Mouse (Mus musculus): ENCODE results near the gene Setd6. TPM values are rescaled to one million over a fixed set of nuclear protein-coding genes. Genes with fewer than 3 reads are reported as not detected.

Setd6 gene
- polyA plus RNA-seq, 1 experiment = 13.9 TPM

DNA sequence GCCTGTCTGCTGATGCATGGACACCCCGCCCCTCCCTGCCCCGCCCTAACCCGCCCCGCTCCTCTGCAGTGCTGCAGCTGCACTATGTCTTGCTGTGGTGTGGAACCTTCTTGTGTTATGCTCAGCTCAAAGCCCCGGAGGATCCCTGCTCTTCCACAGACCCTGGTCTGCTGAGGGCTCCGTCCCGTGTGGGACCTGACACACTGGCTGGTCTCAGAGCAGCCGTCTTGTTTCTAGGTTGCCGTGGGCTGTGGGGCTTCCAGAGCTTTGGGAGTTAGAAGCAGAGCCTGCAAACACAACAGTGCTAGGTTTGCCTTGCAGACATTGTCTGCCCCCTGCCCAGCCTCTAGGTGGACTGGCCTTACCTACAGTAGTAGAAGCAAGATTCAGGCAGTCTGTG, 3.3 kb upstream of the Setd6 start:
- Histone ChIP-seq H3K79me2 (ENCODE audit: control insufficient read depth, insufficient read depth) (no peaks in the 10 kb centered on the region), H3ac (ENCODE audit: control insufficient read depth, insufficient read length) (no peak overlapping the region), H3K36me3 (ENCODE audit: control insufficient read depth, insufficient read depth) (no peaks in the 10 kb centered on the region), H3K4me3 (no peak overlapping the region), H3K27me3 (ENCODE audit: control insufficient read depth, insufficient read depth, insufficient read length) (no peaks in the 10 kb centered on the region), H3K4me2 (ENCODE audit: low read depth) (no peak overlapping the region)
- TF ChIP-seq MAX (IDR thresholded peaks at IDR 0.05; ENCODE audit: low read depth) (no peak), CEBPB (IDR thresholded peaks at IDR 0.05; ENCODE audit: insufficient read depth, poor library complexity, severe bottlenecking) (no peak), E2F4 (IDR thresholded peaks at IDR 0.05; ENCODE audit: insufficient read depth) (no peak), POLR2AphosphoS2 (IDR thresholded peaks at IDR 0.05; ENCODE audit: insufficient read length, low read depth) (no peak), USF1 (IDR thresholded peaks at IDR 0.05; ENCODE audit: low read depth) (no peak), MYOD1 (IDR thresholded peaks at IDR 0.05; ENCODE audit: control insufficient read depth in 1 of 3, insufficient read length in 2 of 3, low read depth in 2 of 3) (no peak), POLR2A (IDR thresholded peaks at IDR 0.05; ENCODE audit: insufficient read length, low read depth) (no peak), MYOG (IDR thresholded peaks at IDR 0.05; ENCODE audit: control insufficient read depth in 1 of 3, insufficient read depth in 1 of 3, insufficient read length in 2 of 3, low read depth in 2 of 3) (no peak), REST (IDR thresholded peaks at IDR 0.05; ENCODE audit: insufficient read depth, insufficient read length) (no peak), TCF12 (IDR thresholded peaks at IDR 0.05; ENCODE audit: insufficient read depth, poor library complexity, severe bottlenecking) (no peak), SRF (IDR thresholded peaks at IDR 0.05; ENCODE audit: control insufficient read depth, insufficient read length, low read depth) (no peak), TCF3 (IDR thresholded peaks at IDR 0.05; ENCODE audit: insufficient read length, low read depth) (no peak)

GRCm38 (mm10) chr8:95713100-95714010, 2.3 kb upstream of the Setd6 start:
- Histone ChIP-seq H3K4me2 (ENCODE audit: low read depth) (no peak overlapping the region), H3K27me3 (ENCODE audit: control insufficient read depth, insufficient read depth, insufficient read length) (no peaks in the 10 kb centered on the region), H3ac (ENCODE audit: control insufficient read depth, insufficient read length) (no peak overlapping the region), H3K36me3 (ENCODE audit: control insufficient read depth, insufficient read depth) (peaks cover 9% of the 10 kb centered on the region), H3K4me3 (no peak overlapping the region), H3K79me2 (ENCODE audit: control insufficient read depth, insufficient read depth) (no peaks in the 10 kb centered on the region)
- TF ChIP-seq MYOG (IDR thresholded peaks at IDR 0.05; ENCODE audit: control insufficient read depth in 1 of 3, insufficient read depth in 1 of 3, insufficient read length in 2 of 3, low read depth in 2 of 3) = peak in 2 of 3 experiments; percentile 11 to 38
- TF ChIP-seq MYOD1 (IDR thresholded peaks at IDR 0.05; ENCODE audit: control insufficient read depth in 1 of 3, insufficient read length in 2 of 3, low read depth in 2 of 3) = peak in 1 of 3 experiments; percentile 31
- no peak for TF ChIP-seq MAX (IDR thresholded peaks at IDR 0.05; ENCODE audit: low read depth)
- TF ChIP-seq USF1 (IDR thresholded peaks at IDR 0.05; ENCODE audit: low read depth) = no peak
- no peak for TF ChIP-seq CEBPB (IDR thresholded peaks at IDR 0.05; ENCODE audit: insufficient read depth, poor library complexity, severe bottlenecking)
- no peak for TF ChIP-seq TCF3 (IDR thresholded peaks at IDR 0.05; ENCODE audit: insufficient read length, low read depth)
- TF ChIP-seq REST (IDR thresholded peaks at IDR 0.05; ENCODE audit: insufficient read depth, insufficient read length) = no peak
- no peak for TF ChIP-seq SRF (IDR thresholded peaks at IDR 0.05; ENCODE audit: control insufficient read depth, insufficient read length, low read depth)
- TF ChIP-seq POLR2A (IDR thresholded peaks at IDR 0.05; ENCODE audit: insufficient read length, low read depth) = no peak
- TF ChIP-seq E2F4 (IDR thresholded peaks at IDR 0.05; ENCODE audit: insufficient read depth) = no peak
- no peak for TF ChIP-seq TCF12 (IDR thresholded peaks at IDR 0.05; ENCODE audit: insufficient read depth, poor library complexity, severe bottlenecking)
- TF ChIP-seq POLR2AphosphoS2 (IDR thresholded peaks at IDR 0.05; ENCODE audit: insufficient read length, low read depth) = no peak

- H3K4me3 ChIP-seq = no peak overlapping the region
- H3ac ChIP-seq (ENCODE audit: control insufficient read depth, insufficient read length) = no peak overlapping the region
- H3K27me3 ChIP-seq (ENCODE audit: control insufficient read depth, insufficient read depth, insufficient read length) = no peaks in the 10 kb centered on the region
- H3K36me3 ChIP-seq (ENCODE audit: control insufficient read depth, insufficient read depth) = peaks cover 16% of the 10 kb centered on the region
- no peak for TF ChIP-seq MYOG (IDR thresholded peaks at IDR 0.05; ENCODE audit: control insufficient read depth in 1 of 3, insufficient read depth in 1 of 3, insufficient read length in 2 of 3, low read depth in 2 of 3)
- no peak for TF ChIP-seq POLR2AphosphoS2 (IDR thresholded peaks at IDR 0.05; ENCODE audit: insufficient read length, low read depth)
- no peak for TF ChIP-seq E2F4 (IDR thresholded peaks at IDR 0.05; ENCODE audit: insufficient read depth)
- no peak for TF ChIP-seq TCF12 (IDR thresholded peaks at IDR 0.05; ENCODE audit: insufficient read depth, poor library complexity, severe bottlenecking)
- H3K4me2 ChIP-seq (ENCODE audit: low read depth) = no peak overlapping the region
- H3K79me2 ChIP-seq (ENCODE audit: control insufficient read depth, insufficient read depth) = no peaks in the 10 kb centered on the region
Observed at GRCm38 (mm10) chr8:95714367-95714766, 1.3 kb upstream of the Setd6 start.

- H3K4me3 ChIP-seq = peak overlapping the region; percentile 39
- H3ac ChIP-seq (ENCODE audit: control insufficient read depth, insufficient read length) = no peak overlapping the region
- H3K27me3 ChIP-seq (ENCODE audit: control insufficient read depth, insufficient read depth, insufficient read length) = no peaks in the 10 kb centered on the region
- peaks cover 20% of the 10 kb centered on the region for H3K36me3 ChIP-seq (ENCODE audit: control insufficient read depth, insufficient read depth)
- peak overlapping the region; percentile 92 for H3K4me2 ChIP-seq (ENCODE audit: low read depth)
- no peaks in the 10 kb centered on the region for H3K79me2 ChIP-seq (ENCODE audit: control insufficient read depth, insufficient read depth)
- TF ChIP-seq POLR2AphosphoS2 (IDR thresholded peaks at IDR 0.05; ENCODE audit: insufficient read length, low read depth) (no peak), USF1 (IDR thresholded peaks at IDR 0.05; ENCODE audit: low read depth) (no peak), TCF3 (IDR thresholded peaks at IDR 0.05; ENCODE audit: insufficient read length, low read depth) (no peak), POLR2A (IDR thresholded peaks at IDR 0.05; ENCODE audit: insufficient read length, low read depth) (no peak), MAX (IDR thresholded peaks at IDR 0.05; ENCODE audit: low read depth) (no peak), E2F4 (IDR thresholded peaks at IDR 0.05; ENCODE audit: insufficient read depth) (no peak)
Observed at GRCm38 (mm10) chr8:95714837-95715413, 756 bp upstream of the Setd6 start.

Measured in myocyte (in vitro differentiated cells).